Mouse (Mus musculus) lung, embryonic 14.5 days (tissue): ENCODE results near the gene Gm6169. TPM values are rescaled to one million over a fixed set of nuclear protein-coding genes. Genes with fewer than 3 reads are reported as not detected.

Source experiments
- ATAC-seq: fragments of 200-750 bp; cut with Nextera tagmentation; 2 replicates; pipeline ENCODE4 v1.8.0; 2017; ENCODE audit warnings: mild to moderate bottlenecking, moderate TSS enrichment, moderate library complexity; ENCODE audit not compliant: insufficient read depth
- DNase-seq: peaks from one replicate; pipeline ENCODE4 v3.0.0-alpha.2; 2015
- H3K27ac ChIP-seq: fragments of 300-500 bp; sonication (generic); 2 replicates; pipeline ENCODE4 v1.5.1; 2014; ENCODE audit warnings: low read depth, mild to moderate bottlenecking, moderate library complexity
- H3K27me3 ChIP-seq: fragments of 300-500 bp; sonication (generic); 2 replicates; pipeline ENCODE4 v1.6.1; 2014; ENCODE audit warnings: low read length, control low read depth; ENCODE audit not compliant: insufficient read depth
- H3K36me3 ChIP-seq: fragments of 300-500 bp; sonication (generic); 2 replicates; pipeline ENCODE4 v1.6.1; 2014; ENCODE audit warnings: control low read depth; ENCODE audit not compliant: insufficient read depth
- H3K4me1 ChIP-seq: fragments of 300-500 bp; sonication (generic); 2 replicates; pipeline ENCODE4 v1.6.1; 2014; ENCODE audit warnings: antibody characterized with exemption, control low read depth; ENCODE audit not compliant: insufficient read depth
- H3K4me2 ChIP-seq: fragments of 300-500 bp; sonication (generic); 2 replicates; pipeline ENCODE4 v1.6.1; 2014; ENCODE audit warnings: mild to moderate bottlenecking
- H3K4me3 ChIP-seq: fragments of 300-500 bp; sonication (generic); 2 replicates; pipeline ENCODE4 v1.5.1; 2014; ENCODE audit warnings: low read depth, low read length
- H3K9ac ChIP-seq: fragments of 300-500 bp; sonication (generic); 2 replicates; pipeline ENCODE4 v1.6.1; 2014
- H3K9me3 ChIP-seq: fragments of 300-500 bp; sonication (generic); 2 replicates; pipeline ENCODE4 v1.6.1; 2016; ENCODE audit warnings: low read depth, low read length, control low read depth
- CTCF ChIP-seq: IDR thresholded peaks from 2 replicates; pipeline ENCODE4 v1.5.1; 2016; ENCODE audit warnings: antibody characterized with exemption, low read depth
- WGBS: fragments of 180-500 bp; shearing (Covaris S2); extraction: QIAGEN DNeasy Blood & Tissue Kit; methylation state at CpG from one replicate; pipeline ENCODE4 v1.1.7; 2014; 5-methylcytosine and 5-hydroxymethylcytosine counted together
- polyA plus RNA-seq: library from polyadenylated mRNA; unstranded; fragments of >200 nt; fragmentation: Nextera tagmentation; extraction: Ambion mirVana; gene quantifications from 2 replicates; pipeline ENCODE4 v1.2.1, GENCODE M21; 2014

The Gm6169 gene
- polyA plus RNA-seq, 1 experiment from 2014 or later: 3.1 TPM

DNA sequence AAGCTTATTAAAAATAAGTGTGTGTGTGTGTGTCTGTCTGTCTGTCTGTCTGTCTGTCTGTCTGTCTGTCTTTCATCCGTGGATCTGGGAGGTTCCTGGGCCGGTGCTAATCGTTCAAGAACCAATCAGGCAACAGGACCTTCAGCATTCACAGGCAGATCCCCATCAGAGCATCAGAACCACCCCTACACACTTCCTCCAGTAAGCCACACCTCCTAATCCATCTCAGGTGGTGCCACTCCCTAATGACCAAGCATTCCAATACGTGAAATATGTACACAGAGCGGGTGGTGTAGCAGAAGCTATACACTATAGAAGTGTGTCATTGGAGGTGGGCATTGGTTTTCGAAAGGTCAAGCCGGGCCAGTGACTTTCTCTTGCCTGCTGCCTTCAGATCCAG is 16.6 kb downstream of the Gm6169 start:
- 75% methylated on average over 7 of the region's 7 CpGs for WGBS
- H3K27ac ChIP-seq: no peak overlapping the region
- no peak overlapping the region for H3K4me2 ChIP-seq
- no peaks in the 10 kb centered on the region for H3K36me3 ChIP-seq
- H3K9me3 ChIP-seq: no peaks in the 10 kb centered on the region
- no peaks in the 10 kb centered on the region for H3K27me3 ChIP-seq
- H3K9ac ChIP-seq: no peak overlapping the region
- no peaks in the 10 kb centered on the region for H3K4me1 ChIP-seq
- ATAC-seq: no peak
- no peak for TF ChIP-seq CTCF
- no peak overlapping the region for H3K4me3 ChIP-seq
- no peak for DNase-seq

DNA sequence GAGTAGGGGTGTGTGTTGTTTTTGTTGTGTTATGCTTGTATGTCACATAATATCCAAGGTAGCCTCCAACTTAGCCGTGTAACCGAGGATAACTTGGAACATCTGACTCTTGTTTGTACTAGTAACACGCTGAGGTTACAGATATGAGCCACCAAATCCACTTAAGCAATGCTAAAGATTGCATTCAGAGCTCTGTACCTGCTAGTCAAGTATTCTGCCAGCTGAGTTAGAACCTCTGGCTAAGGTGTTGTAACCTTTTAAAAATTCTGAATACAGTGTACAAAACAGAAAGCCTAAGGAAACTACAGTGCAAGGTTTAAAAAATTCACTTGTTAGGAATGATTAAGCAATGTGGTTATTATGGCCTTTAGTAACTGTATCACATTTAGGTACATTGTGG is 18.4 kb downstream of the Gm6169 start:
- WGBS: 79% methylated on average over 3 of the region's 3 CpGs
- ATAC-seq (no peak), DNase-seq (no peak)
- Histone ChIP-seq H3K27me3 (no peaks in the 10 kb centered on the region), H3K4me1 (no peaks in the 10 kb centered on the region), H3K4me2 (no peak overlapping the region), H3K27ac (no peak overlapping the region), H3K4me3 (no peak overlapping the region), H3K36me3 (no peaks in the 10 kb centered on the region), H3K9me3 (no peaks in the 10 kb centered on the region), H3K9ac (no peak overlapping the region)
- no peak for TF ChIP-seq CTCF

DNA sequence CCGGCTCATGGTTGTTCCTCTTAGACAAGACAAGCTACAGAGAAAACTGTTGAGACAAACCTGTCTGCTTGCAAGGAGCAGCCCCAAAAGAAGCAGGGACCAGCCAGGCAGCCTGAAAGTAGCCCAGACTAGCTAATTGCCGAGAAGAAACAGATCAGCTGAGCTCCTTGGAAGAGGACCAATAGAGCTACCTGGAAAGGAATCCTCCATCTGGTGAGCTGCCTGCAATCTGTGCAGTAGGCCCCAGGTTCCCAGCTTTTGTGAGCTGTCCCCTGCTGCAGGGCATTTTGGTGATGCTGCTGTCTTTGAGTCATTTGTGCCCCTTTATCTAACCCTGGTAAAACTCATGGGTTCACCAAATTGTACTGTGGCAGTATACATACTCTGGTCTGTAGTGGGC is 18.8 kb downstream of the Gm6169 start:
- Histone ChIP-seq H3K27ac (no peak overlapping the region), H3K4me2 (no peak overlapping the region), H3K9ac (no peak overlapping the region), H3K9me3 (no peaks in the 10 kb centered on the region), H3K27me3 (no peaks in the 10 kb centered on the region), H3K4me3 (no peak overlapping the region), H3K4me1 (no peaks in the 10 kb centered on the region), H3K36me3 (no peaks in the 10 kb centered on the region)
- DNase-seq (no peak), ATAC-seq (no peak)
- 70% methylated on average over 2 of the region's 2 CpGs for WGBS
- TF ChIP-seq CTCF: no peak

DNA sequence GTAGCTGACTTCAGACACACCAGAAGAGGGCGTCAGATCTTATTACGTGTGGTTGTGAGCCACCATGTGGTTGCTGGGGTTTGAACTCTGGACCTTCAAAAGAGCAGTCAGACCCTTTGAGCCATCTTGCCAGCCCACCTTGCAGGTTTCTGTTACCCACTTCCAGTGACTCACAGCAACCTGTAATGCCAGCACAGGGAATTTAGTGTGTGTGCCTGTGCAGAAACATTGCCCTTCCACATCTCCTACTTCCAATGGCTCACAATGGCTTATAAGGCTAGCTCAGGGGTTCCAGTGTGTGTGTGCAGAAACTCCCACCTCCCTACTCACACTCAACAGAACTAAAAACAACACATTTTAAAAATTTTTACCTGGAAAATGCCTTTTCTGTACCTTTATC is 21.5 kb downstream of the Gm6169 start:
- ATAC-seq (no peak), DNase-seq (no peak)
- no peaks in the 10 kb centered on the region for H3K36me3 ChIP-seq
- H3K27me3 ChIP-seq: peaks cover 8% of the 10 kb centered on the region
- WGBS: 84% methylated on average over 2 of the region's 2 CpGs
- H3K4me3 ChIP-seq: no peak overlapping the region
- H3K9me3 ChIP-seq: no peaks in the 10 kb centered on the region
- H3K27ac ChIP-seq: no peak overlapping the region
- H3K9ac ChIP-seq: no peak overlapping the region
- TF ChIP-seq CTCF: no peak
- no peaks in the 10 kb centered on the region for H3K4me1 ChIP-seq
- H3K4me2 ChIP-seq: no peak overlapping the region

DNA sequence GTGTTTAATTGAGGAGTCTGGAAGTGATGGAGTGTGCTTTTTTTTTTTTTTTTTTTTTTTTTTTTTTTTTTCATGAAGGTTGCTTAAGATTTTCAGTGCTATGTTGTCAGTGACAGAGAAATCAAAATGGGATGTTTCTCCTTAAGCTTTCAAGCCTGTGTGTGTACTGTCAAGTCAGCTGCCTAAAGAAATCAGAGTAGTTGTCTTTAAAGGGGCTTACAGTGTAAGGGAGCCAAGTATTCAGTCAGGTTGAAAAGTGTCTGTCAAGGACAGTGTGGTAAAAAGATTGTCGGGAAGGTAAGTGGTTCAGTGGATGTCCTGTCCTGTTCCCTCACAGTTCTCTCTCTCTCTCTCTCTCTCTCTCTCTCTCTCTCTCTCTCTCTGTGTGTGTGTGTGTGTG is 25.5 kb downstream of the Gm6169 start:
- H3K27me3 ChIP-seq: peaks cover 31% of the 10 kb centered on the region
- WGBS: 55% methylated on average over 1 of the region's 1 CpGs
- no peak overlapping the region for H3K4me2 ChIP-seq
- TF ChIP-seq CTCF: no peak
- no peak overlapping the region for H3K27ac ChIP-seq
- H3K9ac ChIP-seq: no peak overlapping the region
- H3K4me3 ChIP-seq: no peak overlapping the region
- DNase-seq (no peak), ATAC-seq (no peak)
- H3K36me3 ChIP-seq: no peaks in the 10 kb centered on the region
- no peaks in the 10 kb centered on the region for H3K4me1 ChIP-seq
- H3K9me3 ChIP-seq: no peaks in the 10 kb centered on the region

- ATAC-seq (peak; percentile 71), DNase-seq (peak; percentile 29)
- no peak overlapping the region for H3K27ac ChIP-seq
- no peaks in the 10 kb centered on the region for H3K4me1 ChIP-seq
- H3K36me3 ChIP-seq: no peaks in the 10 kb centered on the region
- no peaks in the 10 kb centered on the region for H3K9me3 ChIP-seq
- no peak for TF ChIP-seq CTCF
- H3K9ac ChIP-seq: peak overlapping the region; percentile 68
- H3K27me3 ChIP-seq: peaks cover 38% of the 10 kb centered on the region
- peak overlapping the region; percentile 71 for H3K4me3 ChIP-seq
- H3K4me2 ChIP-seq: peak overlapping the region; percentile 99
- WGBS: under 1% methylated on average over 64 of the region's 76 CpGs
These were observed 27.3 kb downstream of the Gm6169 start for GRCm38 (mm10) chr13:97071626-97072241.

- H3K27me3 ChIP-seq: peaks cover 38% of the 10 kb centered on the region
These were observed 28.0 kb downstream of the Gm6169 start for GRCm38 (mm10) chr13:97070931-97071625.

More at GRCm38 (mm10) chr13:97070931-97071625, 28.0 kb downstream of the Gm6169 start:
- H3K4me3 ChIP-seq: peak overlapping the region; percentile 71
- no peak for TF ChIP-seq CTCF
- no peak overlapping the region for H3K27ac ChIP-seq
- no peaks in the 10 kb centered on the region for H3K9me3 ChIP-seq
- DNase-seq (peak; percentile 55), ATAC-seq (peak; percentile 63)
- H3K4me2 ChIP-seq: peak overlapping the region; percentile 99
- H3K36me3 ChIP-seq: no peaks in the 10 kb centered on the region
- no peaks in the 10 kb centered on the region for H3K4me1 ChIP-seq
- WGBS: 2% methylated on average over 73 of the region's 85 CpGs
- H3K9ac ChIP-seq: peak overlapping the region; percentile 68
